Mouse (Mus musculus): Measurements from ENCODE around the gene H2al1m.
"Not testable (repeated sequence)": the region's sequence is repeated elsewhere in the genome, so short reads cannot be mapped to it uniquely, and the experiment has no call there.

The H2al1m gene

GRCm38 (mm10) chrX:9327954-9328353 is 44.4 kb downstream of the H2al1m start:
- DNase-seq (ENCODE audit: low read depth, low spot score): not testable (repeated sequence)

GRCm38 (mm10) chrX:9332366-9332962 is 48.9 kb downstream of the H2al1m start:
- DNase-seq (ENCODE audit: low read depth, low spot score): peak; percentile 73

- DNase-seq (ENCODE audit: low read depth, low spot score): peak; percentile 52
Measured at GRCm38 (mm10) chrX:9333035-9333434, 49.5 kb downstream of the H2al1m start.

All from CD4-positive helper T cell, adult 2 months (primary cell).